Mouse (Mus musculus): Measurements from ENCODE around the gene Olfr736.

Olfr736 gene

DNA sequence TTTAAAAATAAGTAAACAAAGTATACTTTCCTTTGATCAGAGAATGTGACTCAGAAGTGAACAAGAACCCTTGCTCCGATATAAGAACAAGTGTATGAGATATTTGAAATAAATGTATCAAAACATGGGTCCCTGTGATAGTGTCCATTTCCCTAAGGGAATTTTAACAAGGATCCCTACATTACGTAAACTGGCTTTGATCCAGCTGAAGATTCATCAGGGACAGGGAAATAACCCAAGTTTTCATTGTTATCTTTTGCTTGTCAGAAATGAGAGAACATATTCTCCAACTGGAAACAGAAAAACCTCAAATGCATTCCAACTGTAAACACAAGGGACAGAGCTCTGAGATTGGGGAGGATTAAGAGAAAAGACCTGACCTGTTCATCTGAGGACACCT, at the start of gene Olfr736:
Olfr736 (plus strand) TSS at position 301 of the 400 bp plus-strand sequence.
- in situ Hi-C loops (cut with MboI, MseI): no loop called here

- in situ Hi-C loops (cut with MboI, MseI): no loop called here
These were observed 32.2 kb upstream of the Olfr736 start, which contains the start of gene Olfr735 for GRCm38 (mm10) chr14:50348796-50349195. Olfr735 (minus strand) TSS chr14:50348872.

- in situ Hi-C loops (cut with MboI, MseI): no loop called here
These were observed 28.5 kb upstream of the Olfr736 start for GRCm38 (mm10) chr14:50352438-50352837.

GRCm38 (mm10) chr14:50356725-50357124, 24.2 kb upstream of the Olfr736 start:
- in situ Hi-C loops (cut with MboI, MseI): no loop called here

- in situ Hi-C loops (cut with MboI, MseI): no loop called here
These were observed 23.4 kb upstream of the Olfr736 start, which contains the start of gene Tlr11 for GRCm38 (mm10) chr14:50357593-50357992. Tlr11 (plus strand) TSS chr14:50357914.

DNA sequence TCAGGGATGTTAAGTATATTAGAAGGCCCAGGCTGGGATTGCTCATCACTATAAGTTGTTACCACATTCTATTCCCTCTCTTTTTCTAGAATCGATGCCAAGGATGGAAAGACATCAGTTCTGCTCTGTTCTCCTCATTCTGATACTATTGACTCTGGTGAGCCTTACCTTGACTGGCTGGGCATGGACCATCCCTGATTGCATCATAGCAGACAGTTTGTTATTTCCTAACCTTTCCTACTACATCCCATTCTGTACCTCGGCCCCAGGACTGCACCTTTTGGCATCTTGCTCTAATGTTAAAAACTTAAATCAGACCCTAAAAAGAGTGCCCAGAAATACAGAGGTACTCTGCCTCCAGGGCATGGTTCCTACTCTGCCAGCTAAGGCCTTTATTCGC, 20.5 kb upstream of the Olfr736 start:
- in situ Hi-C loops (cut with MboI, MseI): no loop called here

DNA sequence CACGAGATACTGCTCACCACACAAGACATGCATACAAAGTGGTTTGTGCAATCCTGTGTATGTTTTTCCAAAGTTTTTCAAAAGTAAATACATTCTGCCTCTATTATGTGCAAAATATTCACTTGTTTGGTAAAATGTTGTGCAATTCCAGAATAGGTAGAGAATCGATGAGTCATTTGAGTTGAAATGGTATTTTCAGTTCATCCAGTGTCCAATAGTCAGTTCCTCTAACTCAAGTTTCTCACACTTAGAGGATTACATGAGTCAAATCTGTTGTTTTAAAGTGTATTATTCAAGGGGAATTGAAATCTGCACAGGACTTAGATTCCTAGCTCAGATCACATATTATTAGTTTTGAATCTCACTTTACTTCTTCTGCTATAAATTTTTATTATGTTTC, 17.4 kb upstream of the Olfr736 start:
- in situ Hi-C loops (cut with MboI, MseI): no loop called here

GRCm38 (mm10) chr14:50407268-50407667, 26.3 kb downstream of the Olfr736 start, which contains the start of gene Olfr738:
Olfr738 (plus strand) TSS chr14:50407568.
- in situ Hi-C loops (cut with MboI, MseI): no loop called here

- in situ Hi-C loops (cut with MboI, MseI): no loop called here
These were observed 37.4 kb downstream of the Olfr736 start, which contains the start of gene Olfr739 for GRCm38 (mm10) chr14:50418326-50418725. Olfr739 (plus strand) TSS chr14:50418626.

Data from T-helper 17 cell (primary cell).